Mouse (Mus musculus): ENCODE measurements around the gene Asb17.

The Asb17 gene

DNA sequence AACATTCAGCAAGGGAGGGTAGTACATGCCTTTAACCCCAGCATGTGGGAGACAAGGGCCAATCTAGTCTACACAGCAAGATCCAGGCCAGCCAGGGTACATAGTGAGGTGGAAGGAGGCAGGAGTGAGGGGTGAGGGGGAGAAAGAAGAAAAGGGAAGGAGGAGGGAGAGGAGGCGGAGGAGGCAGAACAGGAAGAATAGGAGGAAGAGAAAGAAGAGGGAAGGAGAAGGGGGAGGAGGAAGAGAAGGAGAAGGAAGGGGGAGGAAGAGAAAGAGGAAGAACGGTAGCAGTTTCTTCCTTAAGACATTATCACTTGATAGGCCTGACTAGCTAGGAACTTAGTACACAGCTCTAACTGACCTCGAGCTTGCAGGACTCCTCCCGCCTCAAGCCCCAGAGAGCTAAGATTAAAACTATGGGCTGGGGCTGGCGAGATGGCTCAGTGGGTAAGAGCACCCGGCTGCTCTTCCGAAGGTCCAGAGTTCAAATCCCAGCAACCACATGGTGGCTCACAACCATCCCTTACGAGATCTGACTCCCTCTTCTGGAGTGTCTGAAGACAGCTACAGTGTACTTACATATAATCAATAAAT lies 45.3 kb downstream of the Asb17 start:
- no peak for DNase-seq (ENCODE audit: low spot score)

DNA sequence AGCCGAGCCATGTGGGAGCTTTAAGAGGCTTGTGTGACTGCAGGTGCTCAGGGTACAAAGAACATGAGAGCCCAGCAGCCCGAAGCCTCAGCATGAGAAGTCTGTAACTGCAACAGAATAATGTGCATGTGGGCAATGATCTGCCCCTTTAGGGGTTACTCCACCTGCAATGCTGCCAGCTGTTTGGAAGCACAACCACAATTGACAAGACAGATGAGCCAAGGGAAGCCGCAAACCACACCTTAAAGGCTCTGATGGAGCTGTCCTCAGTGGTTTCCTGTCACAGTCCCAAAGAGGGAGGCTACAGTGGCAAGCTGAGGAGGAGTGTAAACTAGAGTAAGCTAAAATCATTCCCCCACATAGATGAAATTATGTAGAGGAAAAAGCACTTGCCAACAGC lies 51.4 kb downstream of the Asb17 start:
- no peak for DNase-seq (ENCODE audit: low spot score)

- no peak for DNase-seq (ENCODE audit: low spot score)
Observed at GRCm38 (mm10) chr3:153897216-153897615, 53.2 kb downstream of the Asb17 start.

DNA sequence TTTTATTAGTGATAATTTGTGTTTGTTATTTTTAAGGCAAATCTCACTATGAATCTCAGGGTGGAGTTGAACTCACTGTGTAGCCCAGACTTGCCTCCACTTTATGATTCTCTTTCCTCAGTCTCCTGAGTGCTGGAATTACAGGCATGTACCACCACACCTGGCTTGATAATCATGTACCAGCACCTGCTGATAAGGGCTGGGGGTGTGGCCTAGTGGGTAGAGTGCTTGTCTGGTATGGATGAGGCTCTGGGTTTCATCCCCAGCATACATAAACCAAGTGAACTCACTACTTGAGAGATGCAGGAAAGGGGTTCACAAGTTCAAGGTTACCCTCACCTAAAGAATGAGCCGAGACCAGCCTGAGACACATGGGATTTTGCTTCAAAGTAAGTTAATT lies 57.9 kb downstream of the Asb17 start:
- DNase-seq (ENCODE audit: low spot score) = no peak

DNA sequence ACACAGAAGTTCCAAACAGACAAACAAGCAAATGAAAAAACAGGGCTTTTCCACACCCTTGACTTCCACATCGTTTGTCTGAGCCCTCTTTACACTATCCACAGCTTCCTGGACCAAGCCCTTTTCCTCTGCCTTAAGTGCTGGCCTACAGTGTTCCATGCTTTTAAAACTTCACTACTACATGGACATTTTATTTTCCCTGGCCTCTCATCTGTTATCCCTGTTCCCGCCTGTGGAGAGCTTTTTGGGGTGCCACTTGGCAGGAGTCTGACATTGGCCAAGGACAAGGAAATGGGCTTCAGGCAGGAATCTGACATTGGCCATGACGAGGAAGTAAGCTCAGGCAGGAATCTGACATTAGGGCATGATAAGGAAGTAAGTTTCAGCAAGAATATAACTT lies 58.6 kb downstream of the Asb17 start:
- no peak for DNase-seq (ENCODE audit: low spot score)

DNA sequence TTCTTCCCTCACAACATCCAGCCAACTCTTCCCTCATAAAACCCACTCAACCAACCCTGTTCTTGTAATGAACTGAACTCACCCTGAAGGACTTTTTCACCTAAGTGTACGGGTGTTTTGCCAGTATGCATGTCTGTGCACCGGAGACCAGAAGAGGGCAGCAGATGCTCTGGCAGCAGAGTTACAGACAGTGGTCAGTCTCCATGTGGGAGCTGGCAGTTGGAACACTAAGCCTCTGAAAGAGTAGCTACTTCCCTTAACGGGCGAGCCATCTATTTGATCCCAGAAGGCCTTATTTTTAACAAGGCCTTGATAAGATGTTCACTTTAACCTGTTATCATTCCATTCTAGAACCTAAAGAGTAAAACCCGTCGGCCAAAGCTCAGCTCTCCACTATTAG lies 60.6 kb downstream of the Asb17 start:
- DNase-seq (ENCODE audit: low spot score) = no peak
